Mouse (Mus musculus): Measurements from ENCODE around the gene Sema4d. TPM values are rescaled to one million over a fixed set of nuclear protein-coding genes. Genes with fewer than 3 reads are reported as not detected.

The Sema4d gene
- polyA plus RNA-seq, 1 experiment from 2014 or later = 5.9 TPM

DNA sequence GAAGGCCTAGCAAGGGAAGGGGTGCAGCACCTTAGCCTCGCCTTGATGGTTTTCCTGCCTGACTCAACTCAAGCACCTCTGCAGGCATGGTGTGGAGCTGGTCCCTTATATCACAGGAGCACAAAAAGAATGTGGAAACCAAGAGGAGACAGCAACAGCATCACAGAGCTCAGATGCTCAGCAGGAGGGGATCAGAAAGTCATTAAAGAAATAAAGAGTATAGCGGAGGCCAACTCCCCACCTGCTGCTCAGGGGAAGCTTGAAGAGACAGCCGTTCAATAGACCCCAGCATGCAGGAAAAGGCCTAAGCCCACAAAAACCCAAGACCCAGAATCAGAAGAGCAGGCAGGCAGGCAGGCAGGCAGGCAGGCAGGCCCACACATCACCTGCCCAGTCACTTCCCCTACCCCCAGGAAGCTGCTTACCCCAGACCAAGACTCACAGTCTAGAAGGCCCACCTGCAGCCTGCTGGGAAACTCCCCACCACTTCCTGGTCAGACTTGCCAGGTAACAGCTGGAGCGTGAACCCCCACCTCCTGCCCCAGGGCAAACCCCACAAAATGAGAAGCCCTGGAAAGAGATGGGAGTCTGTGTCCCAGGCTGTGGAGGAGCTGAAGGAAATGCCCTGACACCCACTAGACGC, 39.6 kb downstream of the Sema4d start:
- WGBS = 53% methylated on average over 5 of the region's 5 CpGs
- H3K4me3 ChIP-seq = no peak overlapping the region
- 0 out of 2 replicates have a peak overlapping the region, but pooled peaks have one; percentile 27 for H3K27ac ChIP-seq
- no peaks in the 10 kb centered on the region for H3K9me3 ChIP-seq (replicated peaks)
- H3K4me1 ChIP-seq = peaks cover 74% of the 10 kb centered on the region
- no peaks in the 10 kb centered on the region for H3K27me3 ChIP-seq (ENCODE audit: low read depth, poor library complexity, severe bottlenecking)
- H3K36me3 ChIP-seq = no peaks in the 10 kb centered on the region
- DNase-seq (ENCODE audit: low spot score) = no peak

DNA sequence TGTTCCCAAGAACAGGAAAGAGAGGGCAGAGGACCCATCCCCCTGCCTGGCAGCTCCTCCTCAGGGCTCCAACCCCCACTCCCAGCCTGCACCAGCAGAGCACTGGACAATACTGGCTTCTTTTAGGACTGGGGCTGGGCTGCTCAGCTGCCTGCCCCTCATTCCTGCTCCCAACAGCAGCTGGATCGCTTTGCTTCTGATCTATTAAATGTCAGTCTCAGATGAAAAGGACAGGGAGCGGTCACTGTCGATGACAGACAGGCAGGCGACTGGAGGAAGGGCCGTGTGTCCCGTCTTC, 40.4 kb downstream of the Sema4d start:
- Histone ChIP-seq H3K36me3 (no peaks in the 10 kb centered on the region), H3K4me1 (peaks cover 75% of the 10 kb centered on the region), H3K9me3 (replicated peaks) (no peaks in the 10 kb centered on the region), H3K4me3 (no peak overlapping the region), H3K27ac (peak overlapping the region; percentile 27; the same call in 1 of the 2 replicates), H3K27me3 (ENCODE audit: low read depth, poor library complexity, severe bottlenecking) (no peaks in the 10 kb centered on the region)
- WGBS = 19% methylated on average over 6 of the region's 6 CpGs
- no peak for DNase-seq (ENCODE audit: low spot score)

DNA sequence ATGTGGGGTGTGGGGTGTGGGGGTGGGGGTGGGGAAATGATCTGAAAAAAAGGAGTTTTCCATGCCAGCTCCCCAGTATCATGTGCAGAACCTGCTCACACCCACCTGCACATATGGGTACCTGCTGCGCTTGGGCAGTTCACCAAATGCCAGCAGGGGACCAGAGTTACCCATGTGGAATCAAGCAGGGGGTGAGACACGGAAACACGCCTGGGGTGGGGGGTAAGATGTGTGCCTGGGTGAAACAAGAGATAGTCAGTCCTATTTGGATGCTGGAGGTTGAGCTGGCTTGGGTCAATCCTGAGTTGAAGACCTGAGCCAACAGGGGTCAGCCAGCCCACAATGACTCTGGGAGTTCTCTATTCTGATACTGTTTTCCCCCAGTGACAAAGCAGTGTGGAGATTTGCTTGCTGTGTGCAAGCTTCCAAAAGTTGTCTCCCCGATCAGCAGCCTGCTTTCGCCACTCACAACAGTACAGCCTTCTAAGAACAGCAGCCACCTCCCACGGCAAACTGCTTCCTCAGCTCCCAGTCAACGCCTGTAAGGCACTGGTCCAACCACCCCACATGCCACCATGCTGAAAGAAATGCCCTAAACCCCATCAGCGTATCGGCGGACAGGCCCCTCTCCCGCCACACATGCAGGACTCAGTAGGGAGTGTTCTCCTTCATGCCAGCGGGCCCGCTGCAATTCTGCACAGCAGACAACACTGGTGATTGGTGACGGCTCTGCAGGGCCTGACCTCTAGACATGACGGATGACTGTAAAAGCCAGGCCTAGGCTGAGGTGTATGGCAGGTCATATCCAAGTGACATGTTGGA, 41.0 kb downstream of the Sema4d start:
- 53% methylated on average over 15 of the region's 15 CpGs for WGBS
- no peaks in the 10 kb centered on the region for H3K36me3 ChIP-seq
- no peak overlapping the region for H3K4me3 ChIP-seq
- 0 out of 2 replicates have a peak overlapping the region, but pooled peaks have one; percentile 27 for H3K27ac ChIP-seq
- no peaks in the 10 kb centered on the region for H3K9me3 ChIP-seq (replicated peaks)
- H3K4me1 ChIP-seq = peaks cover 78% of the 10 kb centered on the region
- H3K27me3 ChIP-seq (ENCODE audit: low read depth, poor library complexity, severe bottlenecking) = no peaks in the 10 kb centered on the region
- no peak for DNase-seq (ENCODE audit: low spot score)

DNA sequence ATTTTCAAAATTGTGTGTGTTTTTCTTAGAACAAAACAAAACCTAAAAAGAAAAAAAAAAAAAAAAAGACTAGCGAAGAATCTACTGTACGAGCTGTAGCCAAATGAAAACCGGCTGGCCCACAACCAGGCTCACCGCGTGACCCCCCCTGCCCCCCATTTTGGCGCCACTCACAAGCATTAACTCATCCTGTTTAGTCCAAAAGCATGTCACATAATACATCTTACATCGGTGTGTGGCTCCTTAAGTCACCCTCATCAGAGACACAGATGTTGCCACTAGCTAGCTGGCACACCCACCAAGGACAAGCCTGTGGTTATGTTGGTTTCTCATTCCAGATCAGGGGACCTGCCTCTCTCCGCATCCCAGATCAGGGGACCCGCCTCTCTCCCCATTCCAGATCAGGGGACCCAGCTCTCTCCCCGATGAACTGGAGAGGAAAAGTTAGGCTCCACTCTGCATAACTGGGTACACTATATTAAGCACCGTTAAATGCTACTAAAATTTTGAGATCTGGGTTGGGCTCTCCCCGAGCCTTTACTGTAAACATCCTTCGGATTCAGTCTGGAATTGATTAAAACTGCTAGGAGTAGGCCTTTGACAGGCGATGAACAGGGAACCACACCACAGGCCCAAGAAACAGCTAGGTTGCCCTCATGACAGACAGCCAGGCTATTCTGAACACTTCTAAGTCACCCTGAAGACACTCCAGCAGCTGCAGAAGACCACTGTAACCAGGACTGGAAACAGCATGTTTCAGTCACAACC, 43.8 kb downstream of the Sema4d start:
- H3K4me1 ChIP-seq = peaks cover 60% of the 10 kb centered on the region

DNA sequence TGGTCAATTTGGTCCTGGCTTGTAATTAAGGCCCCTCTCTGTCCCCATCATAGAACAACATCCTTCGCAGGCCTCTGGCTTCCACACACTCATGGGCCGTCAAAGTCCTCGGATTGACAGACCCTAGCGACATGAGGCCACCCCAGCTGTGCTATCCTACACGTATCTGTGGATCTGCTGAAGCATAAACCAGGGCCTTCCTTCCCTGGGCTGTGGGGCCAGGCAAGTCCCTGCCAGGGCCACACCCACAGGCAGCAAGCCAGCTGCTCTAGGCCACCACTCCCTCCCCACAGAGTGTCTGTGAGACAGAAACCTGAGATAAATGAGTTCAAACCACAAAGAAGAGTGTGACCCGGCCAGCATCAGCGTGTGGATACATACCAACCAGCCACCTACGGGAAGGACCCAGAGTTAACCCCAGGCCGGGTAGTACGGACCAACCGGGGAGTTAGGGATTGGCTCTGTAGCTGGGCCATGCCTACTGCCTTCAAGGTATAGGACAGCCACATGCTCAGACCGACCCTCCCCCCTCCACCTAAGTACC, 45.5 kb downstream of the Sema4d start:
- WGBS = 61% methylated on average over 12 of the region's 12 CpGs
- no peaks in the 10 kb centered on the region for H3K36me3 ChIP-seq
- no peaks in the 10 kb centered on the region for H3K9me3 ChIP-seq (replicated peaks)
- H3K4me1 ChIP-seq = peaks cover 43% of the 10 kb centered on the region
- H3K27me3 ChIP-seq (ENCODE audit: low read depth, poor library complexity, severe bottlenecking) = no peaks in the 10 kb centered on the region
- H3K27ac ChIP-seq = peak overlapping the region; percentile 27; the same call in 1 of the 2 replicates
- no peak for DNase-seq (ENCODE audit: low spot score)
- H3K4me3 ChIP-seq = no peak overlapping the region

More for the DNA sequence above, 43.8 kb downstream of the Sema4d start:
- DNase-seq (ENCODE audit: low spot score) = no peak
- Histone ChIP-seq H3K27me3 (ENCODE audit: low read depth, poor library complexity, severe bottlenecking) (no peaks in the 10 kb centered on the region), H3K4me3 (no peak overlapping the region), H3K27ac (no peak overlapping the region), H3K36me3 (no peaks in the 10 kb centered on the region), H3K9me3 (replicated peaks) (no peaks in the 10 kb centered on the region)
- 72% methylated on average over 14 of the region's 14 CpGs for WGBS

DNA sequence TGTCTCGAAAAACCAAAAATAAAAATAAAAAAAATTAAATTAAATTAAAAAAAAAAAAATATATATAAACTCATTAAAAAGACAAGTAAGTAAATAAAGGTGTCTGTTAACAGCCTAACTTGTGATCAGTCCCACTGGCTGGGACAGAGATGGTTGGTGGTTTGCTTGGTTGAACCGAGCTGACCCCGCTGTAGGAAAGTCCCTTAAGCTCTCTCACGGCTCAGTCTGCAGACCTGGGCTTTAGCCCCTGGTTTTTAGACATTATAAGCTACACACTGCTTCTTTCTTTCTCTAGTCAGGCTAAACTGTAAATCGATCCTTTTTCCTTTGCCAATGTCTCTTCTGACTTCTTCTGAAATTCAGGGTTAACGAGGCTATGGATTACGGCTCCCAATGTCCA, 46.5 kb downstream of the Sema4d start:
- peaks cover 34% of the 10 kb centered on the region for H3K4me1 ChIP-seq
- no peak overlapping the region for H3K27ac ChIP-seq
- H3K27me3 ChIP-seq (ENCODE audit: low read depth, poor library complexity, severe bottlenecking) = no peaks in the 10 kb centered on the region
- 84% methylated on average over 7 of the region's 7 CpGs for WGBS
- no peaks in the 10 kb centered on the region for H3K36me3 ChIP-seq
- no peak overlapping the region for H3K4me3 ChIP-seq
- no peak for DNase-seq (ENCODE audit: low spot score)
- no peaks in the 10 kb centered on the region for H3K9me3 ChIP-seq (replicated peaks)

DNA sequence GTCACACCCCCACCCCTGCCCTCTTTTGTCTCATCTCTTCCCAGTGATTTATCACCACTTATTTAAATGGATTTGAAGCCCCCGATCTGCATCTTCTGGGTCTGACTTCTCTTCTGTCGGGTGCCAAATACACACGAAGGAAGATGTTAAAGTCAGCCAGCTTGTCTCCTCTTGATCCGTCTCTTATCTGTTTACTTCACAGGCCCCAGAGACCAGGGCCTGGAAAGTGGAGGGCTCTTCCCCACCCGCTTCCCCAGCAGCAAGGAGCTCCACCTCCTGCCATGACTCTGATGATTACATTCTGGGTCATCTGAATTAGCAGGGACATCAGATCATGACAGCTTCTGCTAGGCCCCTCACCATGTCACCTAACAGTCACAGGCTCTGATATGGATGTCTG, 47.7 kb downstream of the Sema4d start:
- H3K4me1 ChIP-seq = peaks cover 34% of the 10 kb centered on the region
- WGBS = 32% methylated on average over 5 of the region's 5 CpGs

DNA sequence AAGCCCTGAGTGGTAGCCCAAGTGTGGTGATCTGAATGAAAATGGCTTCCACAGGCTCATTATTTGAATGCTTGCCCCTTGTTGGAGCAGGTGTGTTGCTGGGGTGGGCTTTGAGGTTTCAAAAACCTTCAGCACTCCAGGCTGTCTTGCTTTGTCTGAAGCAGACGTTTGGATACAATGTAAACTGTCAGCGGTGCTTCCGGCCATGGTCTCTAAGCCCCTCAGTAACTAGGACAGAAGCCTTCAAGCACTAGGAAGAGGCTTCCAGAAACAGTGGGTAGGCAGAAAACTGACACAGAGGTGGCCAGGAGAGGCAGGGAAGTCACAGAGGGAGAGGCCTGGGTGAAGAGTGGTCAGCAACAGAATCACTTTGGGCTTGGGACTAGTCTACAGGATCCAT, 49.7 kb downstream of the Sema4d start:
- H3K36me3 ChIP-seq = no peaks in the 10 kb centered on the region
- H3K27me3 ChIP-seq (ENCODE audit: low read depth, poor library complexity, severe bottlenecking) = no peaks in the 10 kb centered on the region
- H3K4me1 ChIP-seq = peaks cover 18% of the 10 kb centered on the region
- DNase-seq (ENCODE audit: low spot score) = no peak
- H3K4me3 ChIP-seq = no peak overlapping the region
- H3K27ac ChIP-seq = no peak overlapping the region
- no peaks in the 10 kb centered on the region for H3K9me3 ChIP-seq (replicated peaks)
- 89% methylated on average over 3 of the region's 3 CpGs for WGBS

More for the DNA sequence above, 47.7 kb downstream of the Sema4d start:
- Histone ChIP-seq H3K4me3 (no peak overlapping the region), H3K9me3 (replicated peaks) (no peaks in the 10 kb centered on the region), H3K27me3 (ENCODE audit: low read depth, poor library complexity, severe bottlenecking) (no peaks in the 10 kb centered on the region), H3K36me3 (no peaks in the 10 kb centered on the region), H3K27ac (no peak overlapping the region)
- no peak for DNase-seq (ENCODE audit: low spot score)

DNA sequence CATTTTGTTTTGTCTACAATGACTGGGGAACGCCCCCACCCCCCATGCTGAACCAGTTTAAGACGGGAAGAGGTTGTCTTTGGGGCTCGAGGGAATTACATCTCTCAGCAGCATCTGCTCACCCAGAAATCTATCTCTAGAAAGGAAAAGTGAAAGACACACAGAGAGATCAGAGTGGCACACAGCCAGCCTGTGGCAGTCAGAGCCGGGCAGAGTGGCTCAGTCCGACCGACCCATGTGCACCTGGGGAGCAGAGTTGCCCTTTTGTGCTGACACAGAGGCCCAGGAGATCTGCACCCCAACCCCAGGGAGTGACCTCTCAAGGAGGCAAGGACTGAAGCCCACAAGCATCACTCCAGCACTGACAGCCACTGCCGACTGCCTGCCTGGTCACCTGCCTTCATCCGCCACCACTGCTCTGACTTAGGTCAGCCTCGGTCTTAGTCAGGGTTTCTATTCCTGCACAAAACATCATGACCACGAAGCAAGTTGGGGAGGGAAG, 50.9 kb downstream of the Sema4d start:
- H3K27ac ChIP-seq = no peak overlapping the region
- DNase-seq (ENCODE audit: low spot score) = no peak
- no peaks in the 10 kb centered on the region for H3K36me3 ChIP-seq
- H3K9me3 ChIP-seq (replicated peaks) = no peaks in the 10 kb centered on the region
- WGBS = 85% methylated on average over 10 of the region's 10 CpGs
- H3K4me3 ChIP-seq = no peak overlapping the region
- H3K27me3 ChIP-seq (ENCODE audit: low read depth, poor library complexity, severe bottlenecking) = no peaks in the 10 kb centered on the region
- peaks cover 5% of the 10 kb centered on the region for H3K4me1 ChIP-seq

DNA sequence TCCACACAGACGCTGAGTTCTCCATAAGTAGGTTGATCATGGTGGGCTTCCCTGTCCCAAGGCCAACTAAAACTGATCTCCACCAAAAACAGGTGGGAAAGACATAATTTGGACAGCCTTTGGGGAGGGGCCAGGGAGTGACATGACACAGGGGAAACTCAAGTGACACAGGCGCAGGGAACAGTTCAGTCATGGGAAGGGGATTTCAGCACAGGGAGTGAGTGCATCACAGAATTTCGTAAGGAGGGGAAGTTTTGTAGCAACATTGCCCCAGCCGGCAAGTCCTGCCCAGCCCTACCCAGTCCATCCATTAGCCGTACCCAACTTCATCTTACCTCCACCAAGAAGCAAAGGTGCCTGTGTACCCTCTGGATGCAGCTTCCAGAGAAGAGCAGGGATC, 52.8 kb downstream of the Sema4d start:
- 84% methylated on average over 5 of the region's 5 CpGs for WGBS

DNA sequence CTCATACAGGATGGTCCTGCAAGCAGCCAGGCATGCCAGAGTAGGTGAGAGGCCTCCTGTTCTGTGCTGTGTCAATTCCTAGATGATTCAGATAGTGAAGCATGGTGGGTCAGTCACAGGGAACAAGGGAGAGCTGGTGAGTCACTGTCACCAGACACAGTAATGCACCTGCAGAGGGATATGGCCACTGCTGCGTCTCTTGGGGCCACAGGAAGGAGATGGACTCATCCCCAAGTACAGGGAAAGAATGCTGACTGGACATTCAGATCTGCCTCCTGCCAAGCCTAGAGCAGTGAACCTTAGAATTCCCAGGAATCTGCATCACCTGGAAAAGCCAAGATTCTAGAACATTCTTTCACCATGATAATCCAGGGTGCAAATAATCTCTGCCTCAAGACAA, 53.8 kb downstream of the Sema4d start:
- 82% methylated on average over 1 of the region's 1 CpGs for WGBS
- H3K9me3 ChIP-seq (replicated peaks) = no peaks in the 10 kb centered on the region

More for the DNA sequence above, 52.8 kb downstream of the Sema4d start:
- Histone ChIP-seq H3K4me3 (no peak overlapping the region), H3K36me3 (no peaks in the 10 kb centered on the region), H3K9me3 (replicated peaks) (no peaks in the 10 kb centered on the region), H3K27me3 (ENCODE audit: low read depth, poor library complexity, severe bottlenecking) (no peaks in the 10 kb centered on the region), H3K27ac (no peak overlapping the region), H3K4me1 (peaks cover 16% of the 10 kb centered on the region)
- DNase-seq (ENCODE audit: low spot score) = no peak

DNA sequence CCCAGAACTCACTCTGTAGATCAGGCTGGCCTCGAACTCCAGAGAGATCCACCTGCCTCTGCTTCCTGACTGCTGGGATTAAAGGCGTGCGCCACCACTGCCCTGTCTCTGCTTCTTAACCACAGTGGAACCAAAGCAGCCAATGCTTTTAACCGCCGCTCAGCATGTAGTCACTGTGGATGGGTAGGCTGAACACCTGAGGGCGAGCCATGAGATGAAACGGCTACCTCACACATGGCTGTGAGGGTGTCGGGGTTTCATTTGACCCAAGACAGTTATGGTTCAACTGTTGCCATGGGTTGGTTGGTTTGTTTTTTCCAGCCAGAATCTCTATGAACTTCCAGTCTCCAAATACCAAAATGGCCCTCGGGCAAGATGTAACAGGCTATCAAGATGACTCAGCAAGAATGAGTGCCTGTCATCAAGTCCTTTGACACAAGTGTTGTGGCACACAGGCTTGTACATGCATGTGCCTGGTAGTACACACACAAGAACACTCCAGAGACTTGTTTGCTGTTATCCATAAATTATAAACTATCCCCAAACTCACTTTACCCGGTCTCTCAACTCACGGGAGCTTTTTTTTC, 54.9 kb downstream of the Sema4d start:
- no peak for DNase-seq (ENCODE audit: low spot score)
- H3K9me3 ChIP-seq (replicated peaks) = no peaks in the 10 kb centered on the region
- no peak overlapping the region for H3K27ac ChIP-seq
- no peak overlapping the region for H3K4me3 ChIP-seq
- 94% methylated on average over 11 of the region's 11 CpGs for WGBS
- H3K4me1 ChIP-seq = peaks cover 16% of the 10 kb centered on the region
- H3K36me3 ChIP-seq = no peaks in the 10 kb centered on the region
- H3K27me3 ChIP-seq (ENCODE audit: low read depth, poor library complexity, severe bottlenecking) = no peaks in the 10 kb centered on the region

More for the DNA sequence above, 53.8 kb downstream of the Sema4d start:
- H3K27me3 ChIP-seq (ENCODE audit: low read depth, poor library complexity, severe bottlenecking) = no peaks in the 10 kb centered on the region
- H3K4me1 ChIP-seq = peaks cover 16% of the 10 kb centered on the region
- H3K4me3 ChIP-seq = no peak overlapping the region
- no peak overlapping the region for H3K27ac ChIP-seq
- no peak for DNase-seq (ENCODE audit: low spot score)
- H3K36me3 ChIP-seq = no peaks in the 10 kb centered on the region
